Mouse (Mus musculus) midbrain, embryonic 14.5 days (tissue): Measurements from ENCODE around the gene Uty. TPM values are rescaled to one million over a fixed set of nuclear protein-coding genes. Genes with fewer than 3 reads are reported as not detected.
A peak's percentile ranks its signal among the peaks of the same experiment; 100 is the strongest.

ENCODE experiments used
- ATAC-seq: fragments of 200-750 bp; cut with Nextera tagmentation; 2 replicates; pipeline ENCODE4 v1.8.0; 2017; ENCODE audit warnings: moderate number of reproducible peaks, moderate library complexity; ENCODE audit not compliant: low FRiP score, low TSS enrichment
- DNase-seq: peaks from one replicate; pipeline ENCODE4 v3.0.0-alpha.2; 2015
- H3K27ac ChIP-seq: fragments of 300-500 bp; sonication (generic); replicated peaks from 2 replicates; pipeline ENCODE4 v1.5.1; 2014; ENCODE audit warnings: mild to moderate bottlenecking, low read depth, low read length, moderate library complexity
- H3K27me3 ChIP-seq: fragments of 300-500 bp; sonication (generic); 2 replicates; pipeline ENCODE4 v1.6.1; 2014; ENCODE audit warnings: low read length, control low read depth, mixed read lengths; ENCODE audit not compliant: control insufficient read depth, insufficient read depth
- H3K36me3 ChIP-seq: fragments of 300-500 bp; sonication (generic); 2 replicates; pipeline ENCODE4 v1.6.1; 2014; ENCODE audit warnings: low read length, control low read depth; ENCODE audit not compliant: control insufficient read depth, insufficient read depth
- H3K4me1 ChIP-seq: fragments of 300-500 bp; sonication (generic); 2 replicates; pipeline ENCODE4 v1.6.1; 2014; ENCODE audit warnings: mild to moderate bottlenecking, antibody characterized with exemption, low read length, control low read depth; ENCODE audit not compliant: control insufficient read depth, insufficient read depth
- H3K4me2 ChIP-seq: fragments of 300-500 bp; sonication (generic); 2 replicates; pipeline ENCODE4 v1.6.1; 2014; ENCODE audit warnings: mild to moderate bottlenecking, low read length, moderate library complexity
- H3K4me3 ChIP-seq: fragments of 300-500 bp; sonication (generic); replicated peaks from 2 replicates; pipeline ENCODE4 v1.5.1; 2014; ENCODE audit warnings: low read depth, low read length
- H3K9ac ChIP-seq: fragments of 300-500 bp; sonication (generic); replicated peaks from 2 replicates; pipeline ENCODE4 v1.6.1; 2014; ENCODE audit warnings: mild to moderate bottlenecking, low read length, moderate library complexity
- H3K9me3 ChIP-seq: fragments of 300-500 bp; sonication (generic); 2 replicates; pipeline ENCODE4 v1.6.1; 2016; ENCODE audit warnings: low read length, control low read depth, mixed read lengths; ENCODE audit not compliant: control insufficient read depth
- WGBS: fragments of 180-500 bp; shearing (Covaris S2); extraction: QIAGEN DNeasy Blood & Tissue Kit; methylation state at CpG from one replicate; pipeline ENCODE4 v1.1.7; 2014; 5-methylcytosine and 5-hydroxymethylcytosine counted together
- polyA plus RNA-seq: library from polyadenylated mRNA; unstranded; fragments of >200 nt; fragmentation: Nextera tagmentation; extraction: Ambion mirVana; gene quantifications from 2 replicates; pipeline ENCODE4 v1.2.1, GENCODE M21; 2014

The Uty gene
- polyA plus RNA-seq, 1 experiment from 2014 or later, result 20.4 TPM

DNA sequence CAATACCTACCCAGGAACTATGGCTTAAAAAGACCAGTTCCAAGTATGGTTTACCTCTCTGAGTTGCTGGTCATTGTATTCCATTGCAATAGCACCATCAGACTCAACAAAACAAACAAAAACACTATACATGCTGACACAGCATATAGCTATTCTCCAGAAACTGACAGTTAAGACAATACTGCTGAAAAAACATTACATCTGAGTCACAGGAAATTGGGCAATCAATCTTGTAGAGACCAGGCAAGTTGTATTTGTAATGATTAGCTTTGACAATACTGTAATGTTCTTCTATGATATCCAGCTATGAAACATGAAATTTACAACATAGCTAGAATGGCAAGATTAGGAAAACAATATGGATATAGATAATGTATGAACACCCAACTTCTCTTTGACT lies 82.5 kb downstream of the Uty start:
- Histone ChIP-seq H3K4me1 (no peaks in the 10 kb centered on the region), H3K4me3 (no peak overlapping the region), H3K9ac (no peak overlapping the region), H3K9me3 (no peaks in the 10 kb centered on the region), H3K36me3 (no peaks in the 10 kb centered on the region), H3K4me2 (no peak overlapping the region), H3K27me3 (no peaks in the 10 kb centered on the region), H3K27ac (no peak overlapping the region)
- DNase-seq (no peak), ATAC-seq (no peak)

DNA sequence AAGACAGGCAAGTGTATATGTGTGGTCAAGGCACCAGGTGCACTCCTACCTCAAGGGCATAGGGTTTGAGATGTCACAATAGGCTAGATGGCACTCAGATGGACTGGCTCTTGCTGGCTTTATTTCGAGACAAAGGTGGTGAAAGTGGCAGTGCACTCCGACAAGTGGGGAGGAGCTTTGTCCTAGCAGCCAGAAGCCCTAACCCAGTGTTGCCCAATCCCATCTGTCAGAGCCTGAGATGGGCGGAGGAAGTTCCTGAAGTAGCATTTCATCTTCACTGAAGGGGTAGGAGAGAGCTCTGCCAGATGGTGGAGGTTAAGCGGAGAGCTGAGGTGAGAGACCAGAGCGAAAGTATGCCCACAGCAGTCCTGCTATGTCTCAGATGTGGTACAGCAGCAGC lies 129.4 kb downstream of the Uty start:
- Histone ChIP-seq H3K9me3 (no peaks in the 10 kb centered on the region), H3K36me3 (no peaks in the 10 kb centered on the region), H3K4me2 (no peak overlapping the region), H3K9ac (no peak overlapping the region), H3K4me3 (no peak overlapping the region), H3K4me1 (no peaks in the 10 kb centered on the region), H3K27me3 (no peaks in the 10 kb centered on the region), H3K27ac (no peak overlapping the region)
- no peak for DNase-seq
- WGBS, result 93% methylated on average over 5 of the region's 5 CpGs
- ATAC-seq, result no peak

GRCm38 (mm10) chrY:1114016-1114415 lies 131.5 kb downstream of the Uty start:
- Histone ChIP-seq H3K4me1 (no peaks in the 10 kb centered on the region), H3K4me3 (no peak overlapping the region), H3K9me3 (no peaks in the 10 kb centered on the region), H3K27ac (no peak overlapping the region), H3K27me3 (no peaks in the 10 kb centered on the region), H3K9ac (no peak overlapping the region), H3K36me3 (no peaks in the 10 kb centered on the region), H3K4me2 (no peak overlapping the region)
- ATAC-seq (no peak), DNase-seq (peak; percentile 34)
- 0% methylated on average over 2 of the region's 2 CpGs for WGBS

Other genes starting within 250 kb of the Uty start
- 91.6 TPM in 1 of 2 replicates, not detected in the other for gene Eif2s3y, start 235.2 kb downstream of the Uty start, polyA plus RNA-seq
- gene Ddx3y, start 40.9 kb upstream of the Uty start, polyA plus RNA-seq, result 27.5 TPM in 1 of 2 replicates, not detected in the other
- not detected in 2 replicates for gene Usp9y, start 214.0 kb upstream of the Uty start, polyA plus RNA-seq